In the genomic region with DNA sequence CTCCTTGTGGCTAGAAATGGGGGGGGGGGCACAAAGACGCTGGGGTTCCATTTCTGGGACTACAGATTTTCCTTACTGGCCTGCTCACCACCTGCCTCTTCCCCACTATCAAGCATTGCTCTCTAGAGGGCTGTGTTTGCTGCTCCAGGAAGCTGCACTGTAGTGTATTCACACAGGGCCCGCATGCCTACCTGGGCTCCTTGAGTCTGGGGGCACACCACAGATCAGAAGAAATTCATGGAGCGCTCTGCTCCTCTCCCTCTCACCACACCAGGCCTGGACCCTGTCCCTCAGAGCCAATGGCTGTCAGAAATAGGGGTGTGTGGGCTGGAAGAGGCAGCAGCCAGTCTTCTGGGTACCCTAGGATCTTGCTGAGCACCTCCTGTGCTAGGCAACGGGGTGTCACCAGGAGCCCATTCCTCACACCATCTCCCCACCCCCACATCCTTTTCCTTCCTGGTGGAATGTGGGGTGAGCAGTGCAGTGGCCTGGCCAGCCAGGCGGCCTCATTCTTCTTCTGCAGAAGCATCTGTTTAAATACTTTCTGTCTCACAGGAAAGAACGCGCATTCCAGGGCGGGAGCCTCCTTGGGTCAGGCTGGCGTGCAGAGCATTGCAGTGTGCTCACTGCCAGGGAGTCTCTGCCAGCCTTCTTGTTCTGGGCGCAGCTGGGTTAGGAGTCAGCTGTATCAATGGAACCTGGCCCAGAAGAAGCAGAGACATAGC, we compare ENCODE assay signal across 8 mouse cellular contexts. TPM values are rescaled to one million over a fixed set of nuclear protein-coding genes. Genes with fewer than 3 reads are reported as not detected.
A peak's percentile ranks its signal among the peaks of the same experiment; 100 is the strongest.
DNase-seq lines count a peak whose midpoint lies in the region; ATAC-seq lines count a peak whose summit lies in the region.

No protein-coding gene starts in this region.

- H3K4me1 ChIP-seq in forebrain, embryonic 10.5 days = peaks cover 73% of the 10 kb centered on the region
- H3K4me1 ChIP-seq in forebrain, embryonic 15.5 days = peaks cover 11% of the 10 kb centered on the region
- H3K4me1 ChIP-seq in forebrain, embryonic 12.5 days = peaks cover 49% of the 10 kb centered on the region
- peaks cover 43% of the 10 kb centered on the region for H3K4me1 ChIP-seq in limb, embryonic 12.5 days (replicated peaks)
- peaks cover 31% of the 10 kb centered on the region for H3K4me1 ChIP-seq in neural tube, embryonic 11.5 days (ENCODE audit: control insufficient read depth, insufficient read depth, low read length)

- DNase-seq in forebrain, embryonic 10.5 days (ENCODE audit: extremely low spot score, low spot score) = peak; percentile 45
- peak; percentile 72 for DNase-seq in heart, postnatal 4 days
- peak; percentile 68 for DNase-seq in neural tube, embryonic 11.5 days (ENCODE audit: low spot score)
- DNase-seq in left cerebral cortex, postnatal 36 days (ENCODE audit: low spot score in 2 of 2) = no peak
- DNase-seq in cerebellum, postnatal 14 days = no peak

- H3K9me3 ChIP-seq in forebrain, embryonic 10.5 days = no peaks in the 10 kb centered on the region
- H3K9me3 ChIP-seq in forebrain, embryonic 15.5 days = no peaks in the 10 kb centered on the region
- no peaks in the 10 kb centered on the region for H3K9me3 ChIP-seq in forebrain, embryonic 12.5 days
- H3K9me3 ChIP-seq in limb, embryonic 12.5 days = no peaks in the 10 kb centered on the region
- H3K9me3 ChIP-seq in neural tube, embryonic 11.5 days (ENCODE audit: control insufficient read depth, low read length) = no peaks in the 10 kb centered on the region

- no peak; the same call in 1 of the 2 replicates for ATAC-seq in forebrain, embryonic 15.5 days (replicated peaks)
- 0 out of 2 replicates have a peak, but pooled peaks have one; percentile 17 for ATAC-seq in forebrain, embryonic 12.5 days (ENCODE audit: low FRiP score)
- ATAC-seq in limb, embryonic 12.5 days (ENCODE audit: insufficient number of reproducible peaks, insufficient read depth, low FRiP score, low TSS enrichment, low read depth) = peak; percentile 61
- ATAC-seq in neural tube, embryonic 11.5 days (ENCODE audit: insufficient read depth, low FRiP score, low TSS enrichment) = no peak

- peak overlapping the region; percentile 81 for H3K27ac ChIP-seq in forebrain, embryonic 10.5 days
- no peak overlapping the region for H3K27ac ChIP-seq in forebrain, embryonic 15.5 days (replicated peaks)
- no peak overlapping the region for H3K27ac ChIP-seq in forebrain, embryonic 12.5 days
- H3K27ac ChIP-seq in limb, embryonic 12.5 days = peak overlapping the region; percentile 79
- peak overlapping the region; percentile 79 for H3K27ac ChIP-seq in neural tube, embryonic 11.5 days (ENCODE audit: low read depth, low read length)

- no peak overlapping the region for H3K4me2 ChIP-seq in forebrain, embryonic 15.5 days (replicated peaks)
- H3K4me2 ChIP-seq in forebrain, embryonic 12.5 days = no peak overlapping the region
- peak overlapping the region; percentile 35 for H3K4me2 ChIP-seq in limb, embryonic 12.5 days
- H3K4me2 ChIP-seq in neural tube, embryonic 11.5 days (ENCODE audit: low read depth) = peak overlapping the region; percentile 4; the same call in 1 of the 2 replicates

- peak overlapping the region; percentile 10; the same call in 1 of the 2 replicates for H3K4me3 ChIP-seq in forebrain, embryonic 10.5 days
- no peak overlapping the region for H3K4me3 ChIP-seq in forebrain, embryonic 15.5 days
- no peak overlapping the region for H3K4me3 ChIP-seq in forebrain, embryonic 12.5 days (replicated peaks)
- H3K4me3 ChIP-seq in limb, embryonic 12.5 days (replicated peaks) = no peak overlapping the region
- H3K4me3 ChIP-seq in neural tube, embryonic 11.5 days (ENCODE audit: low read depth, low read length) = no peak overlapping the region

- H3K27me3 ChIP-seq in forebrain, embryonic 10.5 days (ENCODE audit: poor library complexity, severe bottlenecking) = peaks cover 42% of the 10 kb centered on the region
- H3K27me3 ChIP-seq in forebrain, embryonic 15.5 days = no peaks in the 10 kb centered on the region
- peaks cover 24% of the 10 kb centered on the region for H3K27me3 ChIP-seq in forebrain, embryonic 12.5 days
- H3K27me3 ChIP-seq in limb, embryonic 12.5 days = peaks cover 40% of the 10 kb centered on the region
- peaks cover 5% of the 10 kb centered on the region; the same call in 1 of the 2 replicates for H3K27me3 ChIP-seq in neural tube, embryonic 11.5 days (ENCODE audit: control insufficient read depth, insufficient read depth, low read length)

- peaks cover 38% of the 10 kb centered on the region for H3K36me3 ChIP-seq in forebrain, embryonic 10.5 days (replicated peaks)
- peaks cover 7% of the 10 kb centered on the region; the same call in 1 of the 2 replicates for H3K36me3 ChIP-seq in forebrain, embryonic 15.5 days
- peaks cover 14% of the 10 kb centered on the region for H3K36me3 ChIP-seq in forebrain, embryonic 12.5 days (replicated peaks)
- peaks cover 7% of the 10 kb centered on the region for H3K36me3 ChIP-seq in limb, embryonic 12.5 days
- no peaks in the 10 kb centered on the region for H3K36me3 ChIP-seq in neural tube, embryonic 11.5 days (ENCODE audit: control insufficient read depth, insufficient read depth, low read length)

- intact Hi-C loops in left cerebral cortex, postnatal 36 days (cut with DNase I) = no loop called here

- H3K9ac ChIP-seq in forebrain, embryonic 15.5 days (replicated peaks) = no peak overlapping the region
- peak overlapping the region; percentile 30; the same call in 1 of the 2 replicates for H3K9ac ChIP-seq in forebrain, embryonic 12.5 days
- no peak overlapping the region for H3K9ac ChIP-seq in limb, embryonic 12.5 days (replicated peaks)
- H3K9ac ChIP-seq in neural tube, embryonic 11.5 days (ENCODE audit: low read length) = peak overlapping the region; percentile 26

- WGBS in forebrain, embryonic 10.5 days = 38% methylated on average over 10 of the region's 10 CpGs
- WGBS in forebrain, embryonic 15.5 days = 44% methylated on average over 10 of the region's 10 CpGs
- WGBS in forebrain, embryonic 12.5 days = 33% methylated on average over 10 of the region's 10 CpGs
- 22% methylated on average over 10 of the region's 10 CpGs for WGBS in limb, embryonic 12.5 days
- 20% methylated on average over 10 of the region's 10 CpGs for WGBS in neural tube, embryonic 11.5 days

RNA-seq across cellular contexts. Expression of gene Mrps23, which starts 31.4 kb away (rescaled TPM):
- 65.5 and 72.6 TPM in 2 replicates for polyA plus RNA-seq in forebrain, embryonic 10.5 days (2016; fragmentation: Nextera tagmentation; extraction: Ambion mirVana)
- 67.0 and 68.1 TPM in 2 replicates for polyA plus RNA-seq in forebrain, embryonic 15.5 days (2015; fragmentation: Nextera tagmentation; extraction: Ambion mirVana)
- polyA plus RNA-seq in forebrain, embryonic 12.5 days (2016; fragmentation: Nextera tagmentation; extraction: Ambion mirVana) = 62.0 and 67.5 TPM in 2 replicates
- 100 to 1,000 TPM; 204 to 207 TPM for total RNA-seq in heart, postnatal 4 days (2021)
- polyA plus RNA-seq in limb, embryonic 12.5 days (2016; fragmentation: Nextera tagmentation; extraction: Ambion mirVana) = 53.2 and 59.5 TPM in 2 replicates
- 76.3 and 85.5 TPM in 2 replicates for polyA plus RNA-seq in neural tube, embryonic 11.5 days (2014; fragmentation: Nextera tagmentation; extraction: Ambion mirVana)
- 10 to 100 TPM; 59.5 to 71.0 TPM for total RNA-seq in left cerebral cortex, postnatal 36 days (2021)

Comparison
In these comparisons a context has a peak if more than half of its experiments do, and no peak if none do; other contexts are left out.
1. H3K27ac ChIP-seq: peak in forebrain, embryonic 10.5 days (single experiment), limb, embryonic 12.5 days (single experiment) and neural tube, embryonic 11.5 days (single experiment); none in forebrain, embryonic 15.5 days (single experiment) and forebrain, embryonic 12.5 days (single experiment).
2. ATAC-seq: peak in forebrain, embryonic 12.5 days (single experiment) and limb, embryonic 12.5 days (single experiment); none in forebrain, embryonic 15.5 days (single experiment) and neural tube, embryonic 11.5 days (single experiment).
3. H3K9ac ChIP-seq: peak in forebrain, embryonic 12.5 days (single experiment) and neural tube, embryonic 11.5 days (single experiment); none in forebrain, embryonic 15.5 days (single experiment) and limb, embryonic 12.5 days (single experiment).
4. DNase-seq: peak in forebrain, embryonic 10.5 days (single experiment), heart, postnatal 4 days (single experiment) and neural tube, embryonic 11.5 days (single experiment); none in left cerebral cortex, postnatal 36 days (0 of 2) and cerebellum, postnatal 14 days (0 of 2).
5. H3K4me2 ChIP-seq: peak in limb, embryonic 12.5 days (single experiment) and neural tube, embryonic 11.5 days (single experiment); none in forebrain, embryonic 15.5 days (single experiment) and forebrain, embryonic 12.5 days (single experiment).